Mouse (Mus musculus) MEL (cell line): ENCODE data around the gene Bcl2l1. TPM values are rescaled to one million over a fixed set of nuclear protein-coding genes. Genes with fewer than 3 reads are reported as not detected.
A peak's percentile ranks its signal among the peaks of the same experiment; 100 is the strongest.

Source experiments
- DNase-seq: peaks from one replicate; pipeline ENCODE4 v3.0.0; 2011; ENCODE audit warnings: low read depth, low spot score
- H3K27ac ChIP-seq: 2 replicates; pipeline ENCODE4 v1.5.1; 2012; ENCODE audit warnings: low read depth, mild to moderate bottlenecking, control low read depth, low read length, moderate library complexity; ENCODE audit not compliant: control insufficient read depth
- H3K27me3 ChIP-seq, 2 experiments: fragments of 150-350 bp in 1 of 2; sonication (generic) in 1 of 2; 2 replicates each; pipeline ENCODE4 v1.6.1; 2012; ENCODE audit warnings: low read length in 2 of 2, mild to moderate bottlenecking in 2 of 2, improper control_type of control experiment in 1 of 2, moderate library complexity in 1 of 2; ENCODE audit not compliant: insufficient read depth in 2 of 2, control insufficient read depth in 1 of 2
- H3K36me3 ChIP-seq, 2 experiments: 2 replicates each; pipeline ENCODE4 v1.6.1; 2012 to 2014; ENCODE audit warnings: low read length in 2 of 2, improper control_type of control experiment in 1 of 2, inconsistent platforms in 1 of 2, mild to moderate bottlenecking in 1 of 2; ENCODE audit not compliant: insufficient read depth in 2 of 2, control insufficient read depth in 1 of 2
- H3K4me1 ChIP-seq, 2 experiments: fragments of 150-350 bp in 1 of 2; sonication (generic) in 1 of 2; 2 replicates each; pipeline ENCODE4 v1.6.1; 2012; ENCODE audit warnings: low read length in 2 of 2, improper control_type of control experiment in 1 of 2, mild to moderate bottlenecking in 1 of 2; ENCODE audit not compliant: insufficient read depth in 2 of 2, control insufficient read depth in 1 of 2
- H3K4me3 ChIP-seq, 2 experiments: fragments of 150-350 bp in 1 of 2; sonication (generic) in 1 of 2; 2 replicates each; pipeline ENCODE4 v1.5.1; 2012; ENCODE audit warnings: low read depth in 2 of 2, low read length in 2 of 2, mild to moderate bottlenecking in 2 of 2, moderate library complexity in 2 of 2, control low read depth in 1 of 2, improper control_type of control experiment in 1 of 2; ENCODE audit not compliant: control insufficient read depth in 1 of 2, insufficient read depth in 1 of 2
- H3K79me2 ChIP-seq: 2 replicates; pipeline ENCODE4 v1.6.1; 2012; ENCODE audit warnings: mild to moderate bottlenecking, low read length, moderate library complexity; ENCODE audit not compliant: control insufficient read depth, poor library complexity, insufficient read depth
- H3K9ac ChIP-seq: 2 replicates; pipeline ENCODE4 v1.6.1; 2012; ENCODE audit warnings: low read depth, mild to moderate bottlenecking, control low read depth, low read length, moderate library complexity; ENCODE audit not compliant: control insufficient read depth, poor library complexity, severe bottlenecking
- H3K9me3 ChIP-seq: fragments of 150-350 bp; sonication (generic); replicated peaks from 2 replicates; pipeline ENCODE4 v1.6.1; 2012; ENCODE audit warnings: mild to moderate bottlenecking, low read length, improper control_type of control experiment, moderate library complexity; ENCODE audit not compliant: insufficient read depth
- BHLHE40 ChIP-seq: IDR thresholded peaks from 2 replicates; pipeline ENCODE4 v1.6.1; 2012; ENCODE audit warnings: low read depth, mild to moderate bottlenecking, inconsistent platforms, low read length, improper control_type of control experiment, borderline replicate concordance
- CTCF ChIP-seq, 3 experiments: IDR thresholded peaks in 2 of 3; conservative IDR thresholded peaks in 1 of 3; 2 replicates each; pipeline ENCODE4 v1.5.1; 2011 to 2012; ENCODE audit warnings: low read length in 3 of 3, low read depth in 2 of 3, mild to moderate bottlenecking in 2 of 3, improper control_type of control experiment in 1 of 3, inconsistent platforms in 1 of 3, mixed read lengths in 1 of 3, moderate library complexity in 1 of 3; ENCODE audit not compliant: control insufficient read depth in 1 of 3, insufficient read depth in 1 of 3, poor library complexity in 1 of 3, severe bottlenecking in 1 of 3
- EP300 ChIP-seq, 2 experiments: IDR thresholded peaks; 2 replicates each; pipeline ENCODE4 v1.6.1; 2011; ENCODE audit warnings: improper control_type of control experiment in 2 of 2, low read length in 2 of 2, low read depth in 1 of 2, mild to moderate bottlenecking in 1 of 2
- GABPA ChIP-seq: IDR thresholded peaks from 2 replicates; pipeline ENCODE4 v1.6.1; 2012; ENCODE audit warnings: low read depth, mild to moderate bottlenecking, inconsistent platforms, low read length, improper control_type of control experiment, moderate library complexity
- GATA1 ChIP-seq: IDR thresholded peaks from 2 replicates; pipeline ENCODE4 v1.6.1; 2011; ENCODE audit warnings: low read depth, low read length, improper control_type of control experiment
- HCFC1 ChIP-seq: IDR thresholded peaks from 2 replicates; pipeline ENCODE4 v1.6.1; 2012; ENCODE audit warnings: low read depth, mild to moderate bottlenecking, inconsistent platforms, low read length, improper control_type of control experiment, moderate library complexity
- JUND ChIP-seq: IDR thresholded peaks from 2 replicates; pipeline ENCODE4 v1.6.1; 2011; ENCODE audit warnings: low read depth, mild to moderate bottlenecking, improper control_type of control experiment, low read length
- KAT2A ChIP-seq: conservative IDR thresholded peaks from 2 replicates; pipeline ENCODE4 v1.6.1; 2012; ENCODE audit warnings: low read depth, low read length, improper control_type of control experiment, inconsistent platforms
- MAFK ChIP-seq: IDR thresholded peaks from 2 replicates; pipeline ENCODE4 v1.6.1; 2011; ENCODE audit warnings: low read depth, mild to moderate bottlenecking, low read length, improper control_type of control experiment, borderline replicate concordance
- MAX ChIP-seq: IDR thresholded peaks from 2 replicates; pipeline ENCODE4 v1.6.1; 2011; ENCODE audit warnings: low read length, improper control_type of control experiment
- MAZ ChIP-seq: IDR thresholded peaks from 2 replicates; pipeline ENCODE4 v1.6.1; 2012; ENCODE audit warnings: low read depth, mild to moderate bottlenecking, inconsistent platforms, low read length, improper control_type of control experiment
- MEF2A ChIP-seq: IDR thresholded peaks from 2 replicates; pipeline ENCODE4 v1.6.1; 2014; ENCODE audit warnings: low read depth, mild to moderate bottlenecking, inconsistent platforms, low read length, improper control_type of control experiment; ENCODE audit not compliant: poor library complexity, insufficient replicate concordance, severe bottlenecking; ENCODE audit errors: extremely low read depth
- MYB ChIP-seq: IDR thresholded peaks from 2 replicates; pipeline ENCODE4 v1.6.1; 2011; ENCODE audit warnings: mild to moderate bottlenecking, low read depth, low read length, improper control_type of control experiment
- MYC ChIP-seq: IDR thresholded peaks from 2 replicates; pipeline ENCODE4 v1.6.1; 2011; ENCODE audit warnings: low read depth, mild to moderate bottlenecking, low read length, improper control_type of control experiment, moderate library complexity
- NELFE ChIP-seq: IDR thresholded peaks from 2 replicates; pipeline ENCODE4 v1.6.1; 2011; ENCODE audit warnings: low read depth, low read length, improper control_type of control experiment
- NRF1 ChIP-seq: IDR thresholded peaks from 2 replicates; pipeline ENCODE4 v1.6.1; 2014; ENCODE audit warnings: low read depth, mild to moderate bottlenecking, inconsistent platforms, low read length, improper control_type of control experiment, moderate library complexity; ENCODE audit not compliant: poor library complexity, insufficient read depth, severe bottlenecking
- POLR2AphosphoS2 ChIP-seq: IDR thresholded peaks from 2 replicates; pipeline ENCODE4 v1.6.1; 2011; ENCODE audit warnings: low read length, improper control_type of control experiment
- RAD21 ChIP-seq: IDR thresholded peaks from 2 replicates; pipeline ENCODE4 v1.6.1; 2011; ENCODE audit warnings: mild to moderate bottlenecking, low read depth, low read length, improper control_type of control experiment
- RCOR1 ChIP-seq: IDR thresholded peaks from 2 replicates; pipeline ENCODE4 v1.6.1; 2012; ENCODE audit warnings: low read depth, mild to moderate bottlenecking, inconsistent platforms, low read length, improper control_type of control experiment
- SIN3A ChIP-seq: IDR thresholded peaks from 2 replicates; pipeline ENCODE4 v1.6.1; 2012; ENCODE audit warnings: low read length, improper control_type of control experiment, inconsistent platforms
- SMC3 ChIP-seq: IDR thresholded peaks from 2 replicates; pipeline ENCODE4 v1.6.1; 2011; ENCODE audit warnings: low read depth, low read length, improper control_type of control experiment
- TBP ChIP-seq: IDR thresholded peaks from 2 replicates; pipeline ENCODE4 v1.8.0; 2011; ENCODE audit warnings: low read depth, low read length, improper control_type of control experiment
- UBTF ChIP-seq: IDR thresholded peaks from 2 replicates; pipeline ENCODE4 v1.6.1; 2012; ENCODE audit warnings: low read depth, mild to moderate bottlenecking, inconsistent platforms, low read length, improper control_type of control experiment, moderate library complexity, borderline replicate concordance; ENCODE audit not compliant: insufficient read depth
- USF2 ChIP-seq, 2 experiments: IDR thresholded peaks; 2 replicates each; pipeline ENCODE4 v1.6.1; 2011 to 2012; ENCODE audit warnings: improper control_type of control experiment in 2 of 2, low read length in 2 of 2, borderline replicate concordance in 1 of 2, inconsistent platforms in 1 of 2, low read depth in 1 of 2, mild to moderate bottlenecking in 1 of 2; ENCODE audit not compliant: insufficient read depth in 1 of 2
- ZC3H11A ChIP-seq: IDR thresholded peaks from 2 replicates; pipeline ENCODE4 v1.6.1; 2012; ENCODE audit warnings: low read depth, mild to moderate bottlenecking, inconsistent platforms, low read length, improper control_type of control experiment
- ZKSCAN1 ChIP-seq: IDR thresholded peaks from 2 replicates; pipeline ENCODE4 v1.6.1; 2012; ENCODE audit warnings: low read depth, mild to moderate bottlenecking, inconsistent platforms, low read length, improper control_type of control experiment, moderate library complexity
- ZMIZ1 ChIP-seq: IDR thresholded peaks from 2 replicates; pipeline ENCODE4 v1.6.1; 2012; ENCODE audit warnings: low read depth, mild to moderate bottlenecking, inconsistent platforms, low read length, improper control_type of control experiment, moderate library complexity
- polyA plus RNA-seq, 2 experiments: library from polyadenylated mRNA; stranded (reverse) in 1 of 2; unstranded in 1 of 2; fragments of >175 nt in 1 of 2; fragments of >200 nt in 1 of 2; gene quantifications; 2 replicates each; pipeline versions ENCODE4 v1.2.1 to v1.2.4; 2012; ENCODE audit warnings: low replicate concordance in 2 of 2, low read depth in 1 of 2; ENCODE audit not compliant: insufficient read length in 2 of 2, insufficient read depth in 1 of 2, missing spikeins in 1 of 2
- total RNA-seq: library from RNA; depleted of rRNA; stranded (reverse); fragments of 300-350 nt; gene quantifications from 2 replicates; pipeline ENCODE4 v1.2.3, GENCODE M21; 2012

Gene Bcl2l1
- total and polyA plus RNA-seq, 3 experiments, result 6.5 to 23.9 TPM; not detected in 1

DNA sequence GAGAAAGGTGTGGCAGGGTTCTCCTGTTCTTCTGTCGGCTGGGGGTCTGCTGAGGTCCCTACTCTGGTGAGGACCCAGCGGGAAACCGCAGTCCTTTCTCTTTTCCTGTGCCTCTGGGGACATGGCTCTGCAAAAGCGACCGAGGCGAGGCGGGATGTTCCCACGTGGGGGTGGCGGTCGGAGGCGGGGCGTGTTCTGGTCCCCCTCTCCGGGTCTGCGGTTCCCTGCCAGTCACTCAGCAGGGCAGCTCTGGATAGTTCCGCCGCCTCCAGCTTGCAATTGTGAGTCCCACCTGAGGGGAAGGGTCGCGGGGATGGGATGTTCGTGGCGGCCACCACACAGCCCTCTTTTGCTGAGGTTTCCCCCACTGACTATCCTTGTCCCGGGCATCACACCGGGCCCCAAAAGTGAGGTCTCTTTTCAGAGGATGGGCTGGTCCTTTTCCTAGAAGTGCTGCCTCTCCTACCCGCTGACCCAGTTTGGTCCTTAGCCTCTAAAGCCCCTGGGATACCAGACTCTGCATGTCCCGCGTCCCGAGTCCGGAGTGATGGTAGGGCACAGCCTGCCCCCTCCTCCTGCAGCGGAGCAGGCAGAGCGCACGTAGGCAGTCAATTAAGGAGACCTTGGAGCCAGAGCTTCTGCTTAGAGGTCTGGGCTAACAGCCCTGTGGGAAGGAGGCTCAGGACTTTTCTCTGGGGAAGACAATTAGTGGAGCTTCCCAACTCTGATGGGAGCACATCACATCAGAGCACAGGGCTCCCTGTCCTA, 77.4 kb downstream of the Bcl2l1 start, which contains the start of gene Cox4i2:
Gene Cox4i2 (plus strand): TSS at position 230 of the 768 bp plus-strand sequence.
- no peaks in the 10 kb centered on the region for H3K36me3 ChIP-seq
- H3K27ac ChIP-seq, result no peak within 1 kb of the TSS
- no peak within 1 kb of the TSS for H3K9ac ChIP-seq
- no peak within 1 kb of the TSS for H3K4me3 ChIP-seq
- DNase-seq, result no peak
- TF ChIP-seq NRF1 (no peak), SMC3 (no peak), USF2 (IDR thresholded peaks at IDR 0.05; ENCODE audit: borderline replicate concordance in 1 of 2, insufficient read depth in 1 of 2, low read depth in 1 of 2, low read length in 2 of 2) (no peak), MYB (no peak), MAFK (no peak), MYC (no peak), GABPA (no peak), MAZ (no peak)
- TF ChIP-seq, all 39 proteins: peak for 0
- no peaks in the 10 kb centered on the region for H3K27me3 ChIP-seq
- H3K9me3 ChIP-seq, result no peaks in the 10 kb centered on the region
- no peaks in the 10 kb centered on the region for H3K79me2 ChIP-seq
- H3K4me1 ChIP-seq, result no peaks in the 10 kb centered on the region; a peak in 1 of 4 replicates

DNA sequence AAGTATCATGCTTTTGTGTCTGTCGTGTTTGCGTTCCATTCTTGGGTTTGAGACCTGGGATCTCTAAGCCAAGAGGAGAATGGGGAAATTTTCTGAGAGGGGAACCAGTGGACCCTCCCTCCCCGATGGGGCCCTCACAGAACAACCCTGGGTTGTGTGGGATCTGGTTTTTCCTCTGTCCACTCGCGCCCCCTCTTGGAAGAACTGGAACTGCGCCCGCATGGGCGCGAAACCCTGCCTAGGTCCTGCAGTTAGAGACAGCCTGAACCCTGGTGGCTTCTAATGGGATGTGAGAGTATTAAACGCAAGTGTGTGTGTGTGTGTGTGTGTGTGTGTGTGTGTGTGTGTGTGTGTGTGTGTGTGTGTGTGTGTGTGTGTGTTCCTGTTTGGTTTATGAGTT, 89.1 kb downstream of the Bcl2l1 start:
- DNase-seq, result peak; percentile 90
- peak overlapping the region; percentile 90 for H3K27ac ChIP-seq
- H3K4me3 ChIP-seq, result peak overlapping the region; percentile 21 to 30
- H3K9ac ChIP-seq, result peak overlapping the region; percentile 59
- H3K79me2 ChIP-seq, result peaks cover 7% of the 10 kb centered on the region
- H3K36me3 ChIP-seq, result peaks cover 0 to 28% of the 10 kb centered on the region in 2 experiments; a peak in 2 of 4 replicates
- TF ChIP-seq BHLHE40 (no peak), HCFC1 (no peak), NRF1 (no peak), ZC3H11A (peak; percentile 49), GATA1 (no peak), SIN3A (no peak), JUND (no peak), POLR2AphosphoS2 (no peak), MEF2A (no peak), EP300 (IDR thresholded peaks at IDR 0.05; ENCODE audit: low read depth in 1 of 2, low read length in 2 of 2) (peak in 1 of 2 experiments; percentile 36; a peak in 1 of 4 replicates), KAT2A (no peak), SMC3 (peak; percentile 68), ZMIZ1 (no peak), ZKSCAN1 (no peak), UBTF (no peak), CTCF (IDR thresholded peaks at IDR 0.05 in 2 of 3, conservative IDR thresholded peaks at IDR 0.05 in 1 of 3; ENCODE audit: control insufficient read depth in 1 of 3, insufficient read depth in 1 of 3, low read depth in 2 of 3, low read length in 3 of 3, poor library complexity in 1 of 3, severe bottlenecking in 1 of 3) (peak; percentile 55 to 88 (median 79)), MAX (no peak), MAFK (no peak), RCOR1 (no peak), GABPA (no peak), TBP (no peak), NELFE (no peak), RAD21 (peak; percentile 65)
- TF ChIP-seq, all 39 proteins: peak for 5
- Histone ChIP-seq H3K27me3 (no peaks in the 10 kb centered on the region), H3K9me3 (no peaks in the 10 kb centered on the region), H3K4me1 (peaks cover 0 to 44% of the 10 kb centered on the region in 2 experiments; a peak in 3 of 4 replicates)
